Mouse (Mus musculus): ENCODE data around the gene Tbkbp1. TPM values are rescaled to one million over a fixed set of nuclear protein-coding genes. Genes with fewer than 3 reads are reported as not detected.

Tbkbp1 gene
- polyA plus RNA-seq, 1 experiment from 2014 or later = 3.9 TPM

DNA sequence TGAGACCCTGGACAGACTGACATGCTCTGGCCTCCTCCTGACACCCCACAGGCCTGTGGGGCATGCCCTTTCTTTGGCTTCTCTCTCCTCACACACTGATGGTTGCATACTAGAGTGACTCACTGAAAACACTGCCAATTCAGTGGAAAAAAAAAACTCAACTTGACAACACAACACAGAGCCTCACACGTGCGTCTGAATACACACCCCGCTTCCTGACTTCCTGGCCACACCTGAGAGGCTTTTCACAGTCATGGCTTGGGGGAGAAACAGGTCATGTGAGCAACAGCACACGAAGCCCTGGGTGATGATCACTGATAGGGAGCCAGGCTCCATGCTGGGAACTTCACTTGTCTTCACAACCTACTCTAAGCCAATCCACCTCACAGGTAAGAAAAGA lies 10.5 kb downstream of the Tbkbp1 start:
- no peak overlapping the region for H3K9ac ChIP-seq (ENCODE audit: low read length)
- no peak for ATAC-seq (replicated peaks; ENCODE audit: low FRiP score, low TSS enrichment, low read depth)
- WGBS = 75% methylated on average over 4 of the region's 4 CpGs
- no peaks in the 10 kb centered on the region for H3K9me3 ChIP-seq (ENCODE audit: control insufficient read depth, low read length)
- H3K27ac ChIP-seq (ENCODE audit: low read depth) = no peak overlapping the region
- no peak overlapping the region for H3K4me2 ChIP-seq (ENCODE audit: low read length)
- peaks cover 39% of the 10 kb centered on the region for H3K27me3 ChIP-seq (replicated peaks; ENCODE audit: control insufficient read depth, insufficient read depth, low read length)
- H3K36me3 ChIP-seq (ENCODE audit: control insufficient read depth, insufficient read depth, low read length) = 0 out of 2 replicates have a peak, but pooled peaks cover 24% of the 10 kb centered on the region
- H3K4me3 ChIP-seq (ENCODE audit: low read depth, low read length) = no peak overlapping the region
- no peak for DNase-seq (ENCODE audit: low spot score)
- H3K4me1 ChIP-seq (replicated peaks; ENCODE audit: control insufficient read depth, insufficient read depth, low read length) = peaks cover 7% of the 10 kb centered on the region; the same call in 1 of the 2 replicates

DNA sequence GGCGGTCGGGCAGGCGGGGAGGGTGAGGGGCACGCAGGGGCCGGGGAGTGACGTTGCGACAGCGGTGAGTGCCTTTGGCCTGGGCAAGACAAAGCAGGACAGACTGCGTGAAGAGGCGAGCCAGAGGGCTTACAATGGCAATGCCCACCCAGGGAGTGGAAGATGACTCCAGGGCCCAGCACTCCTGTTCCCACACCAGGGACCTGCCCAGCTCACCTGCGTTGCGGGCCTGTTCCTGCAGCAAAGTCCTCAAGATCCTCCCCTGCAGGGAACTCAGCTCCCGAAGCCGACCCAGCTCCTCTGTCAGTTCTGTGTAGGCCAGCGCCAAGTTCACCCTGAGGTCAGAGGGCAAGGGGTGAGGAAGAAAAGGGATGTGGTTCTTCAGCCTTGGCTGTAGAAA lies 12.0 kb downstream of the Tbkbp1 start:
- H3K27ac ChIP-seq (ENCODE audit: low read depth) = no peak overlapping the region
- H3K4me3 ChIP-seq (ENCODE audit: low read depth, low read length) = peak overlapping the region; percentile 24
- H3K9me3 ChIP-seq (ENCODE audit: control insufficient read depth, low read length) = no peaks in the 10 kb centered on the region
- ATAC-seq (replicated peaks; ENCODE audit: low FRiP score, low TSS enrichment, low read depth) = no peak
- H3K9ac ChIP-seq (ENCODE audit: low read length) = no peak overlapping the region
- DNase-seq (ENCODE audit: low spot score) = no peak
- H3K36me3 ChIP-seq (ENCODE audit: control insufficient read depth, insufficient read depth, low read length) = 0 out of 2 replicates have a peak, but pooled peaks cover 24% of the 10 kb centered on the region
- peaks cover 39% of the 10 kb centered on the region for H3K27me3 ChIP-seq (replicated peaks; ENCODE audit: control insufficient read depth, insufficient read depth, low read length)
- 21% methylated on average over 15 of the region's 15 CpGs for WGBS
- peak overlapping the region; percentile 44 for H3K4me2 ChIP-seq (ENCODE audit: low read length)
- H3K4me1 ChIP-seq (replicated peaks; ENCODE audit: control insufficient read depth, insufficient read depth, low read length) = peaks cover 7% of the 10 kb centered on the region; the same call in 1 of the 2 replicates

DNA sequence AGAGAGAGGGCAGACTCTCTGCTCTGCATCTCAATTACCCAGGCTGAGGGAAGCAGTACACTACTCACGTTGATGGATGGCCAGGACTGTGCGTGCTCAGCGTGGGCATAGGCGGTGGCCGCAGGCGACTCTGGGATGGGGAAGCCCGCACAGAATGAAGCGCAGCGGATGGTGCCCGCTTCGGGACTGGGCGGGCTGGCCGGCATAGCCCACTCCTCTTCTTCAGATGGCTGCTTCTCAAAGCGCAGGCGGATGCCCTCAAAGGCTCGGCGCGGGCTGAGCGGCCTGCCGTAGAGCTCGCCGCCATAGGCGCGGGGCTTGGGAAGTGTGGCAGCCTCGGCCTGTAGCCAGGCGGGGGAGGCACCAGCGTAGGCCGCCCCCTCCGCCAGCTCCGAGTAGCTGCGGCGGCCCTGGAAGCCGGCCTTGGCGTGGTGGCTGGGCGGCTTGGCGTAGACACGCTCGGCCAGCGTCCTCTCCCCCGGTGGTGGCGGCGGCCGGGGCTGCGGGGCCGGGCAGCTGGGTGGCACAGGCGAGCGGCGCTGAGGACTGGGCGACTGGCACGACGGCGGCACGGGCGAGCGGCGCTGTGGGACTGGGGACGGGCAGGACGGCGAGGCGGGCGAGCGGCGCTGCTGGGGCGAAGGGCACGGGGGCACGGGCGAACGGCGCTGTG lies 12.6 kb downstream of the Tbkbp1 start:
- Histone ChIP-seq H3K36me3 (ENCODE audit: control insufficient read depth, insufficient read depth, low read length) (0 out of 2 replicates have a peak, but pooled peaks cover 21% of the 10 kb centered on the region), H3K4me2 (ENCODE audit: low read length) (peak overlapping the region; percentile 44), H3K27ac (ENCODE audit: low read depth) (no peak overlapping the region), H3K9me3 (ENCODE audit: control insufficient read depth, low read length) (no peaks in the 10 kb centered on the region), H3K4me1 (replicated peaks; ENCODE audit: control insufficient read depth, insufficient read depth, low read length) (peaks cover 7% of the 10 kb centered on the region; the same call in 1 of the 2 replicates), H3K9ac (ENCODE audit: low read length) (peak overlapping the region; percentile 8; the same call in 1 of the 2 replicates), H3K4me3 (ENCODE audit: low read depth, low read length) (peak overlapping the region; percentile 24), H3K27me3 (replicated peaks; ENCODE audit: control insufficient read depth, insufficient read depth, low read length) (peaks cover 39% of the 10 kb centered on the region)
- ATAC-seq (replicated peaks; ENCODE audit: low FRiP score, low TSS enrichment, low read depth) (peak; percentile 37; the same call in 1 of the 2 replicates), DNase-seq (ENCODE audit: low spot score) (no peak)
- WGBS = 17% methylated on average over 68 of the region's 69 CpGs

DNA sequence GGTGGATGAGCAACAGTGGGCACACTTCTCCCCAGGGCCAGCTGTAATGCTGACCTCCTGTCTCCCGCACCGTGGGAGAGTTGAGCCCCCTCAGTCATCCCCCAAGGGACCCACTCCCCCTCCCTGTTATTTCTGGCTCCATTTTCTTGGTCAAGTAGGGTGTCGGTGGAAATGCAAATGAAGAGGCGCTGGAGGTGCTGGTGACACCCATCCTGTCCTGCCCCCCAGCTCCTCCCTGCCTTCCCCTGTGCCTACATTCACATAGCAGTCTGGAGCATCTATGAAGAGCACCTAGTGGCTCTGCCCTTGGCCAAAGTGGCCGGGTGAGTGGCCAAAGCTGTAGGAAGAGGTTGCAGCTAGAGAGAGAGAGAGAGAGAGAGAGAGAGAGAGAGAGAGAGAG lies 18.0 kb downstream of the Tbkbp1 start:
- peaks cover 12% of the 10 kb centered on the region; the same call in 1 of the 2 replicates for H3K27me3 ChIP-seq (replicated peaks; ENCODE audit: control insufficient read depth, insufficient read depth, low read length)
- ATAC-seq (replicated peaks; ENCODE audit: low FRiP score, low TSS enrichment, low read depth) = no peak
- no peak overlapping the region for H3K9ac ChIP-seq (ENCODE audit: low read length)
- no peak overlapping the region for H3K4me3 ChIP-seq (ENCODE audit: low read depth, low read length)
- no peaks in the 10 kb centered on the region for H3K4me1 ChIP-seq (replicated peaks; ENCODE audit: control insufficient read depth, insufficient read depth, low read length)
- H3K36me3 ChIP-seq (ENCODE audit: control insufficient read depth, insufficient read depth, low read length) = 0 out of 2 replicates have a peak, but pooled peaks cover 9% of the 10 kb centered on the region
- no peak overlapping the region for H3K4me2 ChIP-seq (ENCODE audit: low read length)
- 49% methylated on average over 5 of the region's 5 CpGs for WGBS
- no peak overlapping the region for H3K27ac ChIP-seq (ENCODE audit: low read depth)
- no peak for DNase-seq (ENCODE audit: low spot score)
- H3K9me3 ChIP-seq (ENCODE audit: control insufficient read depth, low read length) = no peaks in the 10 kb centered on the region

DNA sequence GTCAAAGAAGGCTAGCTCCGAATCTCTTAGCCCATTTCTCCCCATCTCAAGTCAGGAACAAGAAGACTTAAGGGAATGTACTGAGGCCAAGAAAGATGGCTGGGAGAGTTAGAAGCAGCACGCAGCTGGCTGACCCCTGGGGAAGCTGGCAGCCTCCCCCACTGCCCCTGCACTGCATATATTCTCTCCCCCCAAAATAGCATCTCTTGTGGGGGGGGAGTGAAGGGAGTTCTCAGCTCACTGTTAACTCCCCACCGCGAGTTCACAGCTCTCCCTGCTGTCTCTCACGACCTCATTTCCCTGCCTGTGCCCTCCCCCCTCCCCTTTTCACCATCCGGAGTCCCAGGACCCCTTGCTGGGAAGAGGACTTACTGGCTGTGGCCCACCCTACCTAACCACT lies 19.1 kb downstream of the Tbkbp1 start:
- Histone ChIP-seq H3K27ac (ENCODE audit: low read depth) (no peak overlapping the region), H3K9me3 (ENCODE audit: control insufficient read depth, low read length) (no peaks in the 10 kb centered on the region), H3K9ac (ENCODE audit: low read length) (no peak overlapping the region), H3K4me3 (ENCODE audit: low read depth, low read length) (no peak overlapping the region), H3K36me3 (ENCODE audit: control insufficient read depth, insufficient read depth, low read length) (0 out of 2 replicates have a peak, but pooled peaks cover 5% of the 10 kb centered on the region), H3K27me3 (replicated peaks; ENCODE audit: control insufficient read depth, insufficient read depth, low read length) (0 out of 2 replicates have a peak, but pooled peaks cover 5% of the 10 kb centered on the region), H3K4me2 (ENCODE audit: low read length) (no peak overlapping the region), H3K4me1 (replicated peaks; ENCODE audit: control insufficient read depth, insufficient read depth, low read length) (peaks cover 4% of the 10 kb centered on the region; the same call in 1 of the 2 replicates)
- 13% methylated on average over 6 of the region's 6 CpGs for WGBS
- DNase-seq (ENCODE audit: low spot score) = no peak
- ATAC-seq (replicated peaks; ENCODE audit: low FRiP score, low TSS enrichment, low read depth) = no peak

DNA sequence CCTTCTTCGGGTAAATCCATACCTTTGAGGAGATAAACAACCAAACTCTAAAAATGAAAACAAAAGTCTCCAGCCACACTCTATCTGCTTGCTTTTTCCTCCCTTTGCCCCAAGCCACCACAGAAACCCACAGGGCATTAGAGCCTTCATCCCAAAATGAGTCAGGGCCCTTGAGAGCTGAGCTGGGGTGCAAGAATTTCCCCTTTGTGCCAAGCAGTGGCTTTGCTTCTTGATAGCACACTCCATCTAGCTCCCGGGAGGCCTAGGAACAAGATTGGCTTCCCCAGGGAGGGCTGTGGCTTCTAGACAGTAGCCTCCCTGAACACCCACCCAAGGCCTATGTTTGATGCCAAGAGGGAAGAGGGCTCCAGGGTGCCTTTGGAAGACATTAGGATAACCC lies 19.6 kb downstream of the Tbkbp1 start:
- Histone ChIP-seq H3K9me3 (ENCODE audit: control insufficient read depth, low read length) (no peaks in the 10 kb centered on the region), H3K27me3 (replicated peaks; ENCODE audit: control insufficient read depth, insufficient read depth, low read length) (0 out of 2 replicates have a peak, but pooled peaks cover 3% of the 10 kb centered on the region), H3K27ac (ENCODE audit: low read depth) (no peak overlapping the region), H3K4me3 (ENCODE audit: low read depth, low read length) (no peak overlapping the region), H3K4me1 (replicated peaks; ENCODE audit: control insufficient read depth, insufficient read depth, low read length) (peaks cover 4% of the 10 kb centered on the region; the same call in 1 of the 2 replicates), H3K4me2 (ENCODE audit: low read length) (no peak overlapping the region), H3K9ac (ENCODE audit: low read length) (no peak overlapping the region), H3K36me3 (ENCODE audit: control insufficient read depth, insufficient read depth, low read length) (0 out of 2 replicates have a peak, but pooled peaks cover 2% of the 10 kb centered on the region)
- ATAC-seq (replicated peaks; ENCODE audit: low FRiP score, low TSS enrichment, low read depth) (no peak), DNase-seq (ENCODE audit: low spot score) (no peak)
- 63% methylated on average over 2 of the region's 2 CpGs for WGBS

DNA sequence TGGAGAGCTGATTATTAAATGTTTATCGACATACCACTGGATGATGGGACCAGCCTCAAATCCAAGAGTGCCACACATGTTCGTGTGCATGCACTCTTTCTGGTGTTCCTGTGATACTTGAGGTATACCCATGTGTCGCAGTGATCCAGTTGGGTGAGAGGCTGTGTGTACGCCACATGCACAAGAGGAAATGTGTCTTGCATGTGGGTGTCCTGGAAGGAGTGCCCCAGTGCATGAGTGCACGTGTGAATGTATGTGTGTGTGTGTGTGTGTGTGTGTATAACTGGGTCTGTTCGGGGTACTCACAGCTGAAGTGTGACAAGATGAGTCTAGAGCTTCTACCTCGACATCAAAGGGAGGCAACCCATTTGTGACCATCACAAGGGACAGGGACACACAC lies 21.0 kb downstream of the Tbkbp1 start:
- 78% methylated on average over 7 of the region's 7 CpGs for WGBS
- Histone ChIP-seq H3K4me3 (ENCODE audit: low read depth, low read length) (no peak overlapping the region), H3K9me3 (ENCODE audit: control insufficient read depth, low read length) (no peaks in the 10 kb centered on the region), H3K27ac (ENCODE audit: low read depth) (no peak overlapping the region), H3K36me3 (ENCODE audit: control insufficient read depth, insufficient read depth, low read length) (no peaks in the 10 kb centered on the region), H3K9ac (ENCODE audit: low read length) (no peak overlapping the region), H3K4me1 (replicated peaks; ENCODE audit: control insufficient read depth, insufficient read depth, low read length) (peaks cover 4% of the 10 kb centered on the region; the same call in 1 of the 2 replicates), H3K4me2 (ENCODE audit: low read length) (no peak overlapping the region), H3K27me3 (replicated peaks; ENCODE audit: control insufficient read depth, insufficient read depth, low read length) (0 out of 2 replicates have a peak, but pooled peaks cover 6% of the 10 kb centered on the region)
- ATAC-seq (replicated peaks; ENCODE audit: low FRiP score, low TSS enrichment, low read depth) = no peak
- DNase-seq (ENCODE audit: low spot score) = no peak

DNA sequence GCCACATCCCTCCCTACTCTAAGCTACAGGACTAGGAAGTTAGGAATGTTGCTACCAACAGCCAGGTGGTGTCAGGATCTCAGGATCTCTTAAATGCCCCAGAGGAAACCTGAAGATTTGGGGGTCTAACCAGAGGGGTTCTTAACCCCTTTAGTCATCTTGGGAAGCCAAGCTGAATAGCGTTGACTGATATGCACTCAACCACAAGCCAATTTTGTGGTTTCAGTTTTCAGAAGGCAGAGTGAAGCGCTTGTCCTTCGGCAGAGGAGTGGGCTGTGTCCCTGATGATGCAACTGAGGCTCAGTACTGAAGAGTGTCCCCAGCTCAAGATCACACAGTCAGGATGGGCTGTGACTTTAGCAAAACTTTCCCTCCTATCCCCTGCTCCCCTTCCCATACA lies 22.3 kb downstream of the Tbkbp1 start:
- H3K4me1 ChIP-seq (replicated peaks; ENCODE audit: control insufficient read depth, insufficient read depth, low read length) = peaks cover 6% of the 10 kb centered on the region; the same call in 1 of the 2 replicates
- no peak overlapping the region for H3K4me2 ChIP-seq (ENCODE audit: low read length)
- H3K4me3 ChIP-seq (ENCODE audit: low read depth, low read length) = no peak overlapping the region
- WGBS = 84% methylated on average over 3 of the region's 3 CpGs
- no peak overlapping the region for H3K9ac ChIP-seq (ENCODE audit: low read length)
- no peak for DNase-seq (ENCODE audit: low spot score)
- H3K27me3 ChIP-seq (replicated peaks; ENCODE audit: control insufficient read depth, insufficient read depth, low read length) = 0 out of 2 replicates have a peak, but pooled peaks cover 10% of the 10 kb centered on the region
- no peak for ATAC-seq (replicated peaks; ENCODE audit: low FRiP score, low TSS enrichment, low read depth)
- no peaks in the 10 kb centered on the region for H3K36me3 ChIP-seq (ENCODE audit: control insufficient read depth, insufficient read depth, low read length)
- H3K27ac ChIP-seq (ENCODE audit: low read depth) = no peak overlapping the region
- H3K9me3 ChIP-seq (ENCODE audit: control insufficient read depth, low read length) = no peaks in the 10 kb centered on the region
